In the genomic region with DNA sequence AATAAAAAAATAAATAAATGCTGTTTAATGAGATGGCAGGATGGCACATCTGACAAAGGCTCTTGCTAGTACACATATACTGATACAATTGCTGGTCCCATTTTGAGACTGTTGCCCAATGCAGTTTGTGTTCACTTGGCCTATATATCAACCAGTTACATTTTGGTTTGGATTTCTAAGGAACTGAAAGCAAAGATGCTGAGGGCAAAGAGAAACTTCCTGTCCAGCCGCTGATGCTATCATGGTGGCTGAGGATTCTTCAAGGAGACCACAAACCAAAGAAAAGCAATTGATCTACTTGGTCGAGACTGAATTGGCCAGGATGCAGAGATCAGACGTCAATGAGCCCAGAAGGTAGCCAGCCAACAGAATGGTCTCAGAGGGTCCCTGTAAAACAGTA, we compare ENCODE assay signal across 27 mouse cellular contexts. TPM values are rescaled to one million over a fixed set of nuclear protein-coding genes. Genes with fewer than 3 reads are reported as not detected.
A peak's percentile ranks its signal among the peaks of the same experiment; 100 is the strongest.
DNase-seq lines count a peak whose midpoint lies in the region; ATAC-seq lines count a peak whose summit lies in the region.
"Had no signal": no experiment of that assay in that cellular context is flagged by ENCODE, and none has a peak within 500 bp of the region (broad histone marks: within the 10 kb centered on the region; RNA-seq: fewer than 3 reads in every experiment).

No protein-coding gene starts in this region.

- intact Hi-C loops in left cerebral cortex, postnatal 4 days (cut with DNase I) = no loop called here

- peak; percentile 64 for DNase-seq in 416B (ENCODE audit: low read depth)
- peak; percentile 29 to 33 for DNase-seq in B cell, adult 2 months
- DNase-seq in embryo, embryonic 10 days (ENCODE audit: low spot score) = no peak
- DNase-seq in lung, postnatal 36 days = no peak
- no peak for DNase-seq in left cerebral cortex, postnatal 4 days
- DNase-seq: adrenal gland, postnatal 14 days; cerebellum, adult 9-10 months; cerebellum, postnatal 36 days; gastrocnemius, postnatal 25 days; heart, adult 18-20 months; heart, postnatal 36 days; kidney, adult 8-10 months; kidney, postnatal 4 days; lung, embryonic 14.5 days; lung, postnatal 14 days; retina, postnatal 1 day; right cerebral cortex, postnatal 14 days had no signal

- ATAC-seq in common myeloid progenitor, adult 5-6 weeks (replicated peaks; ENCODE audit: low read depth, poor library complexity, severe bottlenecking) = peak; percentile 40
- peak; percentile 47 for ATAC-seq in monocyte, adult 5-6 weeks (replicated peaks; ENCODE audit: insufficient number of reproducible peaks, low FRiP score, low TSS enrichment, poor library complexity, severe bottlenecking)
- ATAC-seq: forebrain, embryonic 15.5 days; intestine, embryonic 16.5 days; midbrain, embryonic 13.5 days; Patski had no signal

RNA-seq across cellular contexts. Expression of gene Gm11084, which starts 53.5 kb away (rescaled TPM):
- total RNA-seq in common myeloid progenitor, adult 5-6 weeks (2017) = not detected in 2 replicates
- not detected in 3 replicates for total RNA-seq in monocyte, adult 5-6 weeks (2017)
- not detected for total RNA-seq in left cerebral cortex, postnatal 4 days (2021)
- total RNA-seq: adrenal gland, postnatal 14 days; gastrocnemius, adult 18-20 months; gastrocnemius, postnatal 25 days; heart, adult 18-20 months; heart, postnatal 36 days; left cerebral cortex, adult 18-20 months; megakaryocyte-erythroid progenitor cell, adult 5-6 weeks; MEL had no signal

RNA-seq across cellular contexts. Expression of gene Sp3, which starts 59.8 kb away (rescaled TPM):
- 109 and 139 TPM in 2 replicates for total RNA-seq in common myeloid progenitor, adult 5-6 weeks (2017)
- 204 to 233 TPM (median 229 TPM) in 3 replicates for total RNA-seq in monocyte, adult 5-6 weeks (2017)
- 10 to 100 TPM; 64.1 to 65.7 TPM for total RNA-seq in left cerebral cortex, postnatal 4 days (2021)

Comparison
In these comparisons a context has a peak if more than half of its experiments do, and no peak if none do; other contexts are left out.
1. DNase-seq: peak in 416B (single experiment) and B cell, adult 2 months (2 of 2); none in embryo, embryonic 10 days (single experiment), lung, postnatal 36 days (single experiment) and left cerebral cortex, postnatal 4 days (single experiment).